Mouse (Mus musculus): ENCODE results near the gene Olfr722. TPM values are rescaled to one million over a fixed set of nuclear protein-coding genes. Genes with fewer than 3 reads are reported as not detected.
"Not testable (repeated sequence)": the region's sequence is repeated elsewhere in the genome, so short reads cannot be mapped to it uniquely, and the experiment has no call there.

Gene Olfr722
- not detected in 2 replicates for polyA plus RNA-seq (2014; fragmentation: Nextera tagmentation; extraction: Ambion mirVana)

DNA sequence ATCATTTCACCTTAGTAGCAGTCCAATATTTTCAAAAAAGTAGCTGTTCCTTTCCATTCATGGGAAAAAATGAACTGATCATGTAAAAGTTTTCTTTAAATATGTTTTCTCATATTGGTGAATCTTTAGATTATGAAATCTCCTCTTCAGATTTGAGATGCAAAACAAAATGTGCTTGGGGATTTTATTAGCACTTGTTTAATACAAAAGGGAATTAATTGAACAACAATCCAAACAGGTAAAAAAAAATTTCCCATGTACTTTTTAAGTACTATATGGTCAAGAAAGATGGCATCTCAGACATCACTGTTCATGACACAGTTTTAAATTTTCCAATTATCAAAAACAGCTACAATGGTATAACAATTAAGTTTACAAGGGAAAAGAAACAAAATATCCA lies at the start of gene Olfr722:
Gene Olfr722 (minus strand): TSS at position 101 of the 400 bp plus-strand sequence.
- Histone ChIP-seq H3K36me3 (ENCODE audit: control insufficient read depth, insufficient read depth, low read length) (no peaks in the 10 kb centered on the region), H3K4me3 (ENCODE audit: low read depth, low read length) (no peak within 1 kb of the TSS), H3K4me2 (ENCODE audit: low read depth, severe bottlenecking) (no peak within 1 kb of the TSS), H3K9ac (ENCODE audit: low read length) (no peak within 1 kb of the TSS), H3K4me1 (ENCODE audit: control insufficient read depth, insufficient read depth, low read length) (no peaks in the 10 kb centered on the region), H3K27me3 (ENCODE audit: control insufficient read depth, insufficient read depth, low read length) (no peaks in the 10 kb centered on the region), H3K27ac (replicated peaks; ENCODE audit: low read depth, low read length) (no peak within 1 kb of the TSS), H3K9me3 (ENCODE audit: control insufficient read depth, low read length) (no peaks in the 10 kb centered on the region)
- no peak for ATAC-seq (ENCODE audit: insufficient number of reproducible peaks, low FRiP score, low TSS enrichment, low read depth)
- DNase-seq (ENCODE audit: low spot score): no peak

DNA sequence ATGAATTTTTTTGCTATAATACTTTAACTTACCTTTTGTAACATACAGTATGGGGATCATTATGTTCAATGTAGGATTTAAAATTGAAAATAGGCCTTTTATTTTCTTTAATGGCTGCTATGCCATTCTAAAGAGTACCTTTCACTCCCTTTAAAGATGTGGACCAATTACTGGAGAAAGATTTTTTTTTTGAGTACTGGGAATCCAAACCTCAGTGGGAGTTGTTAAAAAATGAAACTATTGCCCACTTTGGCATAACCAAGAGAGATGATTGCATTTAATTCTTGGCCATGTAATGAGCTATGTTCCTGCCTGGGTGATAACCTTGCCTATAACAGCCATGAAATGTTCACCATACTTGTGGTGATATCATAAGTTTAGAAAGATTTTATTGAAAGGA lies 29.9 kb upstream of the Olfr722 start, which contains the start of gene Olfr723:
Gene Olfr723 (minus strand): TSS at position 101 of the 400 bp plus-strand sequence.
- H3K4me1 ChIP-seq (ENCODE audit: control insufficient read depth, insufficient read depth, low read length); H3K36me3 ChIP-seq (ENCODE audit: control insufficient read depth, insufficient read depth, low read length); H3K4me2 ChIP-seq (ENCODE audit: low read depth, severe bottlenecking); H3K9ac ChIP-seq (ENCODE audit: low read length); H3K9me3 ChIP-seq (ENCODE audit: control insufficient read depth, low read length); H3K27ac ChIP-seq (replicated peaks; ENCODE audit: low read depth, low read length); ATAC-seq (ENCODE audit: insufficient number of reproducible peaks, low FRiP score, low TSS enrichment, low read depth); H3K27me3 ChIP-seq (ENCODE audit: control insufficient read depth, insufficient read depth, low read length); H3K4me3 ChIP-seq (ENCODE audit: low read depth, low read length); DNase-seq (ENCODE audit: low spot score): not testable (repeated sequence)

GRCm38 (mm10) chr14:49860387-49860786 lies 41.4 kb downstream of the Olfr722 start:
- Histone ChIP-seq H3K9ac (ENCODE audit: low read length) (no peak overlapping the region), H3K27me3 (ENCODE audit: control insufficient read depth, insufficient read depth, low read length) (no peaks in the 10 kb centered on the region), H3K27ac (replicated peaks; ENCODE audit: low read depth, low read length) (no peak overlapping the region), H3K36me3 (ENCODE audit: control insufficient read depth, insufficient read depth, low read length) (no peaks in the 10 kb centered on the region), H3K4me2 (ENCODE audit: low read depth, severe bottlenecking) (no peak overlapping the region), H3K9me3 (ENCODE audit: control insufficient read depth, low read length) (no peaks in the 10 kb centered on the region), H3K4me3 (ENCODE audit: low read depth, low read length) (no peak overlapping the region), H3K4me1 (ENCODE audit: control insufficient read depth, insufficient read depth, low read length) (no peaks in the 10 kb centered on the region)
- ATAC-seq (ENCODE audit: insufficient number of reproducible peaks, low FRiP score, low TSS enrichment, low read depth): no peak
- DNase-seq (ENCODE audit: low spot score): no peak

Other genes starting within 250 kb of the Olfr722 start
- gene Armh4, start 118.6 kb downstream of the Olfr722 start, polyA plus RNA-seq (2014; fragmentation: Nextera tagmentation; extraction: Ambion mirVana): 9.5 and 10.0 TPM in 2 replicates
- not detected in 2 replicates for gene Olfr723, start 29.8 kb upstream of the Olfr722 start, polyA plus RNA-seq (2014; fragmentation: Nextera tagmentation; extraction: Ambion mirVana)
- not detected in 2 replicates for gene Olfr724, start 61.3 kb upstream of the Olfr722 start, polyA plus RNA-seq (2014; fragmentation: Nextera tagmentation; extraction: Ambion mirVana)
- gene Olfr725, start 138.4 kb upstream of the Olfr722 start, polyA plus RNA-seq (2014; fragmentation: Nextera tagmentation; extraction: Ambion mirVana): 0.23 TPM in 1 of 2 replicates, not detected in the other
- gene Olfr726, start 189.0 kb upstream of the Olfr722 start, polyA plus RNA-seq (2014; fragmentation: Nextera tagmentation; extraction: Ambion mirVana): not detected in 2 replicates
- not detected in 2 replicates for gene Olfr727, start 221.2 kb upstream of the Olfr722 start, polyA plus RNA-seq (2014; fragmentation: Nextera tagmentation; extraction: Ambion mirVana)
- gene Olfr728, start 240.7 kb upstream of the Olfr722 start, polyA plus RNA-seq (2014; fragmentation: Nextera tagmentation; extraction: Ambion mirVana): not detected in 2 replicates

Measured in limb, embryonic 11.5 days (tissue).